Mouse (Mus musculus) olfactory bulb, adult 2 months (tissue): ENCODE measurements at regions not wholly inside any gene's neighbourhood (a gene's known extent, or its start where the extent isn't known, plus 50 kb on each side); places are given as distances from the start of the nearest gene placed in this dataset.

ENCODE experiments used
- CTCF ChIP-seq: fragments of 200-500 bp; IDR thresholded peaks from 2 replicates; pipeline ENCODE4 v1.5.1; 2012; ENCODE audit warnings: low read depth, mild to moderate bottlenecking, low read length, moderate library complexity; ENCODE audit not compliant: insufficient read depth
- POLR2A ChIP-seq: fragments of 200-500 bp; IDR thresholded peaks from 2 replicates; pipeline ENCODE4 v1.6.1; 2012; ENCODE audit warnings: mild to moderate bottlenecking, low read depth, low read length, moderate library complexity; ENCODE audit not compliant: insufficient read depth

DNA sequence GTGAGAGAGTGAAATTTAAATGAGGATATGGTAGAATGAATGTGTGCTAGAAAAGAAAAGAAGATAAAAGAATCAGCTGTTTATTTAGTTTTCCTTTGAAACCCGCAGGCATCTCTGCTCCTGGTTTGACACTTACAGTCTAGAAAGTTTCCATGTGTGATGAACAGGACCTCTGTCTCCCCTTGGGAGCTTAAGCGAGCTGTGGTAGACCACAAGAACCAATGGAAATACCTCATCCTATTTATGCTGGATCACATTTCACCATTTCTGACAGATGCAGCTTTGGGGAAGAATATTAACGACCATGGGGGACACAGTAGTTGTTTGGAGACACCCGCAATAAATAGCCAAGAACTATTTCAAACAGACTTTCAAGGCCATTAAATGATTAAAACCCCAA, 71.2 kb upstream of the Cav2 start:
- TF ChIP-seq CTCF, result no peak
- TF ChIP-seq POLR2A, result no peak
